Mouse (Mus musculus): ENCODE data around the gene Gm49425. TPM values are rescaled to one million over a fixed set of nuclear protein-coding genes. Genes with fewer than 3 reads are reported as not detected.

Gene Gm49425
- total RNA-seq, 2 experiments from 2014 or later: not detected

GRCm38 (mm10) chr15:101492718-101493117, 24.3 kb downstream of the Gm49425 start:
- no peak for ATAC-seq (ENCODE audit: poor library complexity, severe bottlenecking)

DNA sequence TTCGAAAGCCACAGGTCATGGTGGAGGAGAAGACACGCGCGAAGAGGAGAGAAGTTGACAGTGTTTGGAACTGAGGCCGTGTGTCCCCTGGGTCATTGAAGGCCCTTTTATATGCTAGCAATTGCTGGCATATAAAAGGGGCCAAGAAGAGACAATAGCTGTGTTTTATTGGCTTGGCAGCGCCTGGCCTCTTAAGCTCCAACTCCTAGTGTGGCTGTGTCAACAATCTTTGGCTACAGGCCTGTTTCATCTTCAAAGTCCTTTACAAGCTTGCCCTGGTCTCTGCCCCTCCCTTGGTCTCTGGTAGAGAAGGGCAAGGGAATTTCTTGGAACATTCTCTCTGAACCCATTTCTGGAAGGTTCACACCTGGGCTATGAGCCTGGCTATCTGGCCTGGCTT, 25.6 kb downstream of the Gm49425 start, which contains the start of gene Krt83:
Gene Krt83, minus strand, starts transcription at position 82 of the 400 bp plus-strand sequence.
- no peak for ATAC-seq (ENCODE audit: poor library complexity, severe bottlenecking)

DNA sequence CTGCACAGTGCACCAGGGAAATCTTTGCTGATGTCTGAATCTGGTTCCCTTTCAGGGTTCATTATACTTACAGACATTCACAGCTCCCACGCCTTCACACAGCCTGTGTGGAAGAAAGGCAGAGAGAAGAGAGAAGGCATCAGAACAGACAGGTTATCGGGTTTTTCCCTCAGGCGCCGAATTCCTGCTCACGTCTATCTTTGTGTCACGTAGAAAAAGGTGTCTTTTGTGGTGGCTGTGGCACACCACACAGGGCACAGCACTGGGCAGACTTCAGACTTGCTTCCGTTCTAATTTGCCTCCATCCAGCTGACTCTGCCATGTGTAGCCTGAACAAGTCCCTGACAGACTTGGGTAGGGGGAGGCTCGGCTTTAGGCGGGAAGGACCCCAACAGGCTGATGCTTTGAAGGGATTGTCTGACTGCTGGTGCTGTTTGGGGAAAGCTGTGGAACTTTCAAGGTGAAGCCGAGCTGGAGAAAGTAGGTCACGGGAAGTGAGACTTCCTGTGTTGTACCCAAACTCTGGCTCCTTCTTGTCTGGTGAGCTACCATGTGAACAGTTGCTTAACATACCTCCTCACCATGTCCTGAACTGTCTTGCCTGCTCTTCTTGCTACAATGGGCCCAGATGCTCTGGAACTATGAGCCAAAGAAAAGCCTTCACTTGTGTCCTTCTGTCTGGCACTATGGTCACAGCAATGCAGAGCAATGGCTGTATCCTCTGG, 31.0 kb downstream of the Gm49425 start:
- ATAC-seq (ENCODE audit: poor library complexity, severe bottlenecking): 0 out of 2 replicates have a peak, but pooled peaks have one; percentile 19

DNA sequence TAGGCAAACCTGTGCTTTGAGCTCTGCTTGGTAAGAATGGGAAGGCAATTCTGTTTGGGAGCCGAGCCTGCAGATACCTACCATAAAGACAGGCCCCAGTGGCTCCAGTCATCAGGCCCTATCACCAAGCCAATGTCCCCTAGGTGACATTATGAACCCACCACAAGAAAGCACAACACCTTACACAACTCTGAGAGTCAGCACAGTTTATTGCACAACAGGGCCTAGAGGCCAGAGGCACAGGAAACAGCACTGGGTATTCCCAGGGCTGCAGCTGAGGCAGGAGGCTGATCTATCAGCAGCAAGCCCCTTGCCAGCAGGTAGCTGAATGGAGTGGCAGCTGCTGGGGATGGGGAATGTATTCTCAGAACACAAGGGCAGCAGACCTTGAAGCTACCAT, 32.1 kb downstream of the Gm49425 start:
- peak; percentile 49 for ATAC-seq (ENCODE audit: poor library complexity, severe bottlenecking)

- no peak for ATAC-seq (ENCODE audit: poor library complexity, severe bottlenecking)
Measured at GRCm38 (mm10) chr15:101483646-101484045, 33.4 kb downstream of the Gm49425 start.

DNA sequence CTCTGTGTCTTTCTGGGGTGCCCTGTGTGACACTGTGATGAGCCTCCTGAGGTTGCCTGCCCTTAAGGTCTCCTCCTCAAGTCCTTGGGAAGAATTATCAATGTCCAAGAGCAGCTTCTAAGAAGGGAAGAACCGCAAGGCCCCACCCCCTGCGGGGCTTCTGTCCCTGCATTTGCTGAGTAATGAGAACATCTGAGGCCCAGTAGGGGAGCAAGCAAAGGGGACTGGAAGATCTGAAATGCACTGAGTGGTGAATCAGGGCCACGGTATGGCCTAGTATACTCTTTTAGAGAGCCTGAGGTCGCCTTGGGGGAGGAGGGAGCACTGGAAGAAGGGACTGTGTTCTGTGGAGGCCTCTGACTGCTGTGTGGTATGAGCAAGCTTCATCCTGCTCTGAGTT, 35.0 kb downstream of the Gm49425 start:
- ATAC-seq (ENCODE audit: poor library complexity, severe bottlenecking): no peak

- no peak for ATAC-seq (ENCODE audit: poor library complexity, severe bottlenecking)
Measured at GRCm38 (mm10) chr15:101479666-101480060, 37.4 kb downstream of the Gm49425 start.

- ATAC-seq (ENCODE audit: poor library complexity, severe bottlenecking): peak; percentile 62
Measured at GRCm38 (mm10) chr15:101479007-101479665, 37.9 kb downstream of the Gm49425 start.

DNA sequence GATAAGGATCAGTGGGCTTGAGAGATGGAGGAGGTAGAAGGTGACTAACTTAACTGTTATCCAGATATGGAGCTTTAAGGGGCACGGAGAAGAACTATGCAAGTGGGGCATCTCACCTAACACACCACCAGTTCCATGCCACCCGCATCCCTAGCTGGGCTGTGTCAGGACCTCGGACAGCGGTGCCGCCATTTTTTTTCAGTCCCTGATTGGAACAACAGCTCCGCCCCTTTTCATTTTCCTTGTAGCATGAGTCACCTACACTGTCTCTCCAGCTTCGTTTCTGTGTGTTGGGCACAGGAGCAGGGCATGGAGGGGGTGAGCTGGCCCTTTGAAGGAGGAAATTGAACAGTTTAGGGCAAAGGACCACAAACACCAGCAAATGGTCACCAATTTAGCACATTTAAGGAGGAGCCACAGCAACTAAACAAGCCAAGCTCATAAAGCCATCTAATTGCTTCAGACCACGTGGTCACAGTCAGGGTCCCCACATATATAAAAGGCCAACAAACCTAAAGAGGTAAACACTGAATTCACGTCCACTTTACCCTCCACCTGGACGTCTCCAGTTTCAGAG, 44.0 kb downstream of the Gm49425 start, which contains the start of gene Krt86:
Gene Krt86, plus strand, starts transcription at position 527 of the 577 bp plus-strand sequence.
- no peak for ATAC-seq (ENCODE audit: poor library complexity, severe bottlenecking)

DNA sequence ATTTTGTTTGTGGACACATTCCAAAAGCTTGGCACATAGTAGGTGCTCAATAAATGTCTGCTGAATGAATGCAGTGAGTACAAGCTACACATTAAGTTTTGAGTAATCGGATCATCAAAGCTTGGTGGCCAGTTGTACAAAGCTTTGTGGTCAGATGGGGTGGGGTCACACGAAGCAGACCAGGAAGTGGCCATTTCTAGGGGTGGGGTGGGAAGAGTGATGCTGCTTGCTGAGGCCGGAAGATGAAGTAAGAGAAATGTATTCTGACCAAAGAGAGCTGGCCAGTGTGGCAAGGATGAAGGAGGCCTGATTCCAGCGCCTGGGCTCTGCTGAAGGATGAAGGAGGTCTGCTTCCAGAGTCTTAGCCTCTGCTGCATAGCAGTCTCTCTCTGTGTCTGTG, 48.0 kb downstream of the Gm49425 start:
- peak; percentile 96 for ATAC-seq (ENCODE audit: poor library complexity, severe bottlenecking)

Other genes with a start within 250 kb of the Gm49425 start
- gene Atg101, start 233.0 kb downstream of the Gm49425 start, total RNA-seq (2015): 8.2 and 12.1 TPM in 2 replicates
- gene Atg101, start 233.0 kb downstream of the Gm49425 start, total RNA-seq (2017): 53.3 and 58.0 TPM in 2 replicates
- not detected in 2 replicates for gene 6030408B16Rik, start 224.0 kb downstream of the Gm49425 start, total RNA-seq (2015)
- gene 6030408B16Rik, start 224.0 kb downstream of the Gm49425 start, total RNA-seq (2017): not detected in 2 replicates
- gene Krt80, start 147.1 kb downstream of the Gm49425 start, total RNA-seq (2015): 44.3 and 45.8 TPM in 2 replicates
- 31.7 and 37.8 TPM in 2 replicates for gene Krt80, start 147.1 kb downstream of the Gm49425 start, total RNA-seq (2017)
- gene Krt7, start 106.2 kb downstream of the Gm49425 start, total RNA-seq (2015): 0.85 and 1.1 TPM in 2 replicates
- 1.5 and 2.8 TPM in 2 replicates for gene Krt7, start 106.2 kb downstream of the Gm49425 start, total RNA-seq (2017)
- gene Krt87, start 78.5 kb downstream of the Gm49425 start, total RNA-seq (2015): not detected in 2 replicates
- not detected in 2 replicates for gene Krt87, start 78.5 kb downstream of the Gm49425 start, total RNA-seq (2017)
- gene Krt88, start 69.5 kb downstream of the Gm49425 start, total RNA-seq (2015): not detected in 2 replicates
- not detected in 2 replicates for gene Krt88, start 69.5 kb downstream of the Gm49425 start, total RNA-seq (2017)
- gene Krt81, start 53.5 kb downstream of the Gm49425 start, total RNA-seq (2015): 0.18 TPM in 1 of 2 replicates, not detected in the other
- gene Krt81, start 53.5 kb downstream of the Gm49425 start, total RNA-seq (2017): not detected in 2 replicates
- gene Krt86, start 43.8 kb downstream of the Gm49425 start, total RNA-seq (2015): 0.33 and 1.4 TPM in 2 replicates
- 0.59 and 0.81 TPM in 2 replicates for gene Krt86, start 43.8 kb downstream of the Gm49425 start, total RNA-seq (2017)
- 1.5 and 2.5 TPM in 2 replicates for gene Krt83, start 25.7 kb downstream of the Gm49425 start, total RNA-seq (2015)
- 0.73 and 1.1 TPM in 2 replicates for gene Krt83, start 25.7 kb downstream of the Gm49425 start, total RNA-seq (2017)
- gene Krt84, start 15.6 kb upstream of the Gm49425 start, total RNA-seq (2015): not detected in 2 replicates
- not detected in 2 replicates for gene Krt84, start 15.6 kb upstream of the Gm49425 start, total RNA-seq (2017)
- gene Krt82, start 33.4 kb upstream of the Gm49425 start, total RNA-seq (2015): not detected in 2 replicates
- not detected in 2 replicates for gene Krt82, start 33.4 kb upstream of the Gm49425 start, total RNA-seq (2017)
- not detected in 2 replicates for gene Krt90, start 45.7 kb upstream of the Gm49425 start, total RNA-seq (2015)
- not detected in 2 replicates for gene Krt90, start 45.7 kb upstream of the Gm49425 start, total RNA-seq (2017)
- gene Krt75, start 56.6 kb upstream of the Gm49425 start, total RNA-seq (2015): not detected in 2 replicates
- not detected in 2 replicates for gene Krt75, start 56.6 kb upstream of the Gm49425 start, total RNA-seq (2017)
- not detected in 2 replicates for gene Gm5414, start 110.9 kb upstream of the Gm49425 start, total RNA-seq (2015)
- not detected in 2 replicates for gene Gm5414, start 110.9 kb upstream of the Gm49425 start, total RNA-seq (2017)
- gene Gm5478, start 130.1 kb upstream of the Gm49425 start, total RNA-seq (2015): not detected in 2 replicates
- gene Gm5478, start 130.1 kb upstream of the Gm49425 start, total RNA-seq (2017): not detected in 2 replicates
- not detected in 2 replicates for gene Krt6b, start 163.0 kb upstream of the Gm49425 start, total RNA-seq (2015)
- not detected in 2 replicates for gene Krt6b, start 163.0 kb upstream of the Gm49425 start, total RNA-seq (2017)
- gene Krt6a, start 177.0 kb upstream of the Gm49425 start, total RNA-seq (2015): not detected in 2 replicates
- not detected in 2 replicates for gene Krt6a, start 177.0 kb upstream of the Gm49425 start, total RNA-seq (2017)
- not detected in 2 replicates for gene Krt5, start 195.6 kb upstream of the Gm49425 start, total RNA-seq (2015)
- gene Krt5, start 195.6 kb upstream of the Gm49425 start, total RNA-seq (2017): not detected in 2 replicates
- not detected in 2 replicates for gene Krt71, start 225.8 kb upstream of the Gm49425 start, total RNA-seq (2015)
- not detected in 2 replicates for gene Krt71, start 225.8 kb upstream of the Gm49425 start, total RNA-seq (2017)